Comparison of ENCODE assay signal across 9 mouse cellular contexts in the genomic region with DNA sequence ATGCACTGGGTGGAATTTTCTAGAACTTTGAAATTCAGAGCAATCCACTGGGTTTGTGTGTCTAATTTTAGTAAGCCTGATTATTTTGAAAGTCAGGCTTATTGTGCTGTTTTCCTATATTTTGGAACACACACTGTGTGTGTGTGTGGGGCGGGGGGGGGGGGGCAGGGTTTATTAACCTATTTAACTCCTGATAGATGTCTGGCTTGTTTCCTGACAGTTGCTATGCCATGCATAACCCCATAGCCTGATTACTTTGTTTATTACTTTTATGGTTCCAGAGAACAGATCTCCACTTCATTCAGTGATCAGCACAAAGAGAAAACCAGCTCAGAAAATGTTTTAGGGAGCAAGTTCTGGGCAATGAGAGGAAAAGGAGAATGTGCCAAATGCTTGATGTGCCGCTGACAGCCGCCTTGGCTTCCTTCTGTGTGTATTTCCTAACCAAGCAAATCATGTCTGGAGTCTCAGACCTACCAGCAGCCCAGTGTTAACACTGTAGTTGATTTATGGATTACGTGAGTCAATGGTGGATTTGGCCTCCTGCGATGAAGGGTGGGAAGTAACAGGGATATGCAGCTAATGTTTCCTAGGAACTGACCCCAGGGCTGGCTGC.
DNase-seq lines count a peak whose midpoint lies in the region; ATAC-seq and TF ChIP-seq lines count a peak whose summit lies in the region.
"Had no signal": no experiment of that assay in that cellular context is flagged by ENCODE, and none has a peak within 500 bp of the region (broad histone marks: within the 10 kb centered on the region; RNA-seq: fewer than 3 reads in every experiment).

No protein-coding gene starts in this region.

- no peaks in the 10 kb centered on the region for H3K4me1 ChIP-seq in hindbrain, embryonic 14.5 days (replicated peaks; ENCODE audit: control insufficient read depth, insufficient read depth, low read length)
- H3K4me1 ChIP-seq in hindbrain, embryonic 10.5 days (replicated peaks): no peaks in the 10 kb centered on the region
- H3K4me1 ChIP-seq in thymus, adult 2 months (replicated peaks; ENCODE audit: control insufficient read depth, insufficient read depth, low read length): no peaks in the 10 kb centered on the region
- no peaks in the 10 kb centered on the region for H3K4me1 ChIP-seq in neural tube, embryonic 15.5 days

- H3K4me2 ChIP-seq in hindbrain, embryonic 14.5 days (replicated peaks): no peak overlapping the region
- H3K4me2 ChIP-seq in neural tube, embryonic 15.5 days: no peak overlapping the region
- H3K4me2 ChIP-seq: limb, embryonic 12.5 days had no signal

- peak; percentile 23 for DNase-seq in hindbrain, embryonic 14.5 days (ENCODE audit: low spot score)
- no peak for DNase-seq in hindbrain, embryonic 10.5 days (ENCODE audit: low spot score)
- DNase-seq in brain, adult 2 months (ENCODE audit: low read depth, low spot score): peak; percentile 62
- DNase-seq in forelimb bud, embryonic 11.5 days (ENCODE audit: low read depth, low spot score): peak; percentile 34
- peak; percentile 13 to 46 for DNase-seq in layer of hippocampus, postnatal 14 days (ENCODE audit: low spot score in 2 of 2)
- no peak for DNase-seq in thymus, adult 2 months
- no peak for DNase-seq in thymus, postnatal 4 days

- H3K9ac ChIP-seq in hindbrain, embryonic 14.5 days: no peak overlapping the region
- H3K9ac ChIP-seq in neural tube, embryonic 15.5 days (replicated peaks): no peak overlapping the region
- H3K9ac ChIP-seq: limb, embryonic 12.5 days had no signal

- TF ChIP-seq CTCF in thymus, adult 2 months (IDR thresholded peaks at IDR 0.05; ENCODE audit: borderline replicate concordance, control insufficient read depth, extremely low read depth, insufficient read depth, low read length, poor library complexity): no peak

- no peaks in the 10 kb centered on the region for H3K36me3 ChIP-seq in hindbrain, embryonic 14.5 days (replicated peaks; ENCODE audit: control insufficient read depth, insufficient read depth)
- no peaks in the 10 kb centered on the region for H3K36me3 ChIP-seq in hindbrain, embryonic 10.5 days
- no peaks in the 10 kb centered on the region for H3K36me3 ChIP-seq in thymus, adult 2 months (ENCODE audit: control insufficient read depth, insufficient read depth, low read length)
- H3K36me3 ChIP-seq in neural tube, embryonic 15.5 days: no peaks in the 10 kb centered on the region
- H3K36me3 ChIP-seq: limb, embryonic 12.5 days had no signal

- no peaks in the 10 kb centered on the region for H3K9me3 ChIP-seq in hindbrain, embryonic 14.5 days (ENCODE audit: control insufficient read depth, low read length)
- no peaks in the 10 kb centered on the region for H3K9me3 ChIP-seq in hindbrain, embryonic 10.5 days
- no peaks in the 10 kb centered on the region for H3K9me3 ChIP-seq in neural tube, embryonic 15.5 days (replicated peaks)
- H3K9me3 ChIP-seq: limb, embryonic 12.5 days had no signal

- H3K27ac ChIP-seq in hindbrain, embryonic 14.5 days: no peak overlapping the region
- no peak overlapping the region for H3K27ac ChIP-seq in hindbrain, embryonic 10.5 days
- H3K27ac ChIP-seq in thymus, adult 2 months (ENCODE audit: control insufficient read depth, insufficient read depth, low read length): no peak overlapping the region
- no peak overlapping the region for H3K27ac ChIP-seq in neural tube, embryonic 15.5 days (replicated peaks)
- H3K27ac ChIP-seq: limb, embryonic 12.5 days had no signal

- H3K27me3 ChIP-seq in hindbrain, embryonic 14.5 days (ENCODE audit: control insufficient read depth, insufficient read depth, low read length): no peaks in the 10 kb centered on the region
- H3K27me3 ChIP-seq in hindbrain, embryonic 10.5 days (ENCODE audit: insufficient read depth, poor library complexity, severe bottlenecking): no peaks in the 10 kb centered on the region
- H3K27me3 ChIP-seq in thymus, adult 2 months (ENCODE audit: control insufficient read depth, insufficient read depth, low read length): no peaks in the 10 kb centered on the region
- no peaks in the 10 kb centered on the region for H3K27me3 ChIP-seq in neural tube, embryonic 15.5 days (replicated peaks)
- H3K27me3 ChIP-seq: limb, embryonic 12.5 days had no signal

- no peak for TF ChIP-seq POLR2A in thymus, adult 2 months (IDR thresholded peaks at IDR 0.05; ENCODE audit: control insufficient read depth, extremely low read depth, insufficient read depth, low read length, poor library complexity)

- 77% methylated on average over 5 of the region's 5 CpGs for WGBS in hindbrain, embryonic 14.5 days
- 83% methylated on average over 5 of the region's 5 CpGs for WGBS in hindbrain, embryonic 10.5 days
- WGBS in thymus, adult 2 months: 88% methylated on average over 5 of the region's 5 CpGs
- WGBS in neural tube, embryonic 15.5 days: 81% methylated on average over 5 of the region's 5 CpGs

- no peak overlapping the region for H3K4me3 ChIP-seq in hindbrain, embryonic 14.5 days (replicated peaks; ENCODE audit: low read length)
- no peak overlapping the region for H3K4me3 ChIP-seq in hindbrain, embryonic 10.5 days
- H3K4me3 ChIP-seq in thymus, adult 2 months (ENCODE audit: control insufficient read depth, insufficient read depth, low read length): no peak overlapping the region
- H3K4me3 ChIP-seq in neural tube, embryonic 15.5 days (replicated peaks): no peak overlapping the region
- H3K4me3 ChIP-seq: limb, embryonic 12.5 days had no signal

- ATAC-seq in hindbrain, embryonic 14.5 days (ENCODE audit: low FRiP score): peak; percentile 29; the same call in 1 of the 2 replicates
- no peak for ATAC-seq in neural tube, embryonic 15.5 days (ENCODE audit: low FRiP score)

Comparison
In these comparisons a context has a peak if more than half of its experiments do, and no peak if none do; other contexts are left out.
1. DNase-seq: peak in hindbrain, embryonic 14.5 days (single experiment), brain, adult 2 months (single experiment), forelimb bud, embryonic 11.5 days (single experiment) and layer of hippocampus, postnatal 14 days (2 of 2); none in hindbrain, embryonic 10.5 days (single experiment), thymus, adult 2 months (single experiment) and thymus, postnatal 4 days (single experiment).